Mouse (Mus musculus) thymus, adult 18-20 months (tissue): Measurements from ENCODE around the gene Cd2bp2.

Experiments
- DNase-seq, 2 experiments: peaks; one replicate each; pipeline ENCODE4 v3.0.0; 2022; ENCODE audit warnings: mixed read lengths in 2 of 2

Gene Cd2bp2

DNA sequence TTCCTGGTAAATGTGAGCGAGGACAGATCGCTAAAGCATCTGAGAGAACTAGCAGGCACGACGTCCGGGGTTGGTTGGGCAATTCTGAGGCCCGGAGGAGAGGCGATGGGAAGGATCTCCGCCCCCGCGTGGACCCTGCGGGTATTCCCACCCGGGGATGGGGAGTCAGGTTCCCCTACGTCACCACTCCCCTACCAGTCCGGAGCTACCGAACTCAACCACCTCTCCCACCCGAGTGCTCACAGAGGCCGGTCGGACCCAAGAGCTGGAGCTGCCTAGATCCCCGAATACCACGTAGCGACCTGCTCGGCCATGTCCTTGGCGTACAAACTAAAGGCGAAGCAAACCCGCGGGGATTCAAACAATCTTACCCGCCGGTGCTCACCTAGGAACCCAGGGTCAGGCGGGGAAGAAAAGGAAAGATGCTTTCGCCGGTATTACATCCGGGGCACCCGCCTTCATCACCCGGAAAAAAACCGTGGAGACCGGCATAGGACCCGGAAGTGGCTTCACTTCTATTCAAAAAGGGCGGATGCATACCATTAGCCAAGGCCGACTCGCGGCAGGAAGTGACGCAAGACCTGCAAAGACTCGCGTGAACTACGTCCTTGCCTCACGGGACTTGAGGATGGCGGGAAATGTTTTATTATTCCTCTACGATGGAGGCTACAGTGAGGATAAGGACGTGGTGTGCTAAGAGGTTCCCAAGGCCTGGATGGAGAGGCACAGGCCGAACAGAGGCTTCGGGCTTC is at the start of gene Cd2bp2:
Cd2bp2 (minus strand) TSS at position 507 of the 752 bp plus-strand sequence.
- DNase-seq: peak; percentile 89 to 95

DNA sequence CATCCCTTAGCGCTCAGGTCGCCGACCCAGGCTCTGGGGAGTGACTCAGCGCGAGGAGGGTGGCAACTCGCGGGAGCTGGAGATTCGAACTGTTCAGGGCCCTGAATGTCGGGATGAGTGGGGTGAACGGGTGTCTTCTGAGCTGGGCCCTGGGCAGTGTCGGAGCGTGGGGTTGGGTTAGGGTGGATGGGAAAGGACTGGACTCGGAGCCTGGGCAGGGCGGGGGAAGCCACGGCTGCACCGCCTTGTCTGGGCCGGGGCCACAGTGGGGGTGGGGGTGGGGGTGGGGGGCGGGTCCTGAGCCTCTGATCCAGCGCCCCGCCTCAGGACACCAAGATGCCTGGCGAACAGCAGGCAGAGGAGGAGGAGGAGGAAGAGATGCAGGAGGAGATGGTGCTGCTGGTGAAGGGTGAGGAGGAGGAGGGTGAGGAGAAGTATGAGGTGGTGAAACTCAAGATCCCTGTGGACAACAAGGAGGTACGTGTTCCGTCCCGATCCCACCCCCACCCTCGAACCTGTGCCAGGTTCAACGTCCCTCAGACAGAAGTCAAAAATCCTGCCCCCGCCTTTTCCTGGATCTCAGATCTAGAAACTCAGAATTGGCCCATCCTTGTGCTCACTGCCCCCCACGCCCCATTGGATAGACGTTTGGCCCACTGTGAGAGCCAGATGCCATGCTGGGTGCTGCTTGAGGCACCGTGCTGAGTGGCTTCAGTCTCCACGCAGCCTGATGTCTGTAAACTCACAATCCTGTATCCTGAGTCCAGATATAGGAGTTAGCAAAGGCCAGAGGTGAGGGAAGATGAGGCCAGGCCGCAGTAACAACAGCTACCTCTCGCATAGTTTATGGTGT is 49.0 kb upstream of the Cd2bp2 start:
- no peak for DNase-seq

DNA sequence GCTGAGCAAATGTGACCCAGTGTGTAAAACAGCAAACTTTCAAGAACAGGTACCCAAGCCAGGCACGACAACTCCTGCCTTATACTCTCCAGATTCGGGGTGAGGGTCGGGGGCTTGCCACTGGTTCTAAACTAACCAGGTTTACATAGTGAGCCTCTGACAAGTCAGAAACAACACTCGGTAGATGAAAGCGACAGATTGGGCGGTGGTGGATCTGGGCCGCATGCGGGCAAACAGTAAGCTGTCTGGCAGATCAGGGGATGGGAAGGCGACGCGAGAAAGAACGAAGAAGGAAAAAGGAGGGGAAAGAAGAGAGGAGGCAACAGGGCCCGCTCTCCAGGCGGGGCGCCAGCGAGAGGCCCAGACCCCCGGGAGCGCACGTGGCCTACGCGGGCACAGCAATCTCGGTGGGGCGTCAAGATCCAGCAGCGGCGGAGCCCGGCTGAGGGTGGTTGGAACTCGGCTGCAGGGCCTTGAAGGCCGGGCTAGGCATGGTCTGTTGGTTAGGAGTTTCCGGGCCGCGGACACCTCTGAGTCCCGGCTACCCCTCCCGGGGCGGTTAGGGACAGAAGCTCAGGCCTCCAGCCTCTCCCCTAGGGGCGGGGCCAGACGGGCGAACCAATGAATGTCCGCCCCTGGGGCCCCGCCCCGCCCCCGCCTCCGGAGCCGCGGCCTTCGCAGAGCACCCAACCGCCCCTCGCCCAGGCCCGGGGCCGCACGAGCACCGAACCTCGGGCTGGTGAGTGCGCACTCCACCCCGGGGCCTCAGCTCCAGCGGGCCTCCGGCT is 48.2 kb upstream of the Cd2bp2 start, which contains the start of gene Zfp771:
Zfp771 (plus strand) TSS at position 405 of the 788 bp plus-strand sequence.
- peak; percentile 86 to 88 for DNase-seq

DNA sequence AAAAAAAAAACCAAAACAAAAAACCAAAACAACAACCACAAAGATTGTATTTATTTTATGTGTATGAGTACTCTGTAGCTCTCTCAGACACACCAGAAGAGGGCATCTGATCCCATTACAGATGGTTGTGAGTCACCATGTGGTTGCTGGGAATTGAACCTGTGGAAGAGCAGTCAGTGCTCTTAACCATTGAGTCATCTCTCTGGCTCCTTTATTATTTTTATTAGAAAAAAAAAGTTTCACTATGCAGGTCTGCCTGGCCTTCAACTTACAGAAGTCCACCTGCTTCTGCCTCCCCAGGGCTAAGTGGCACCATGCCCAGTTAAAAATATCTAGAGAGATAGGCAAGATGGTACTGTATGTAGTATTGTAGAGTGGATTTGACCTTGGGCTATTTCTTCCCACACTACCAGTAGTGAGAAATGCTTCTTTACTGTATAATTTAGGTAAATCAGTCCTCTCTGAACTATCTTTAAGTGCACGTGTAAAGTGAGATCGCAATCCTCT is 47.6 kb upstream of the Cd2bp2 start:
- no peak for DNase-seq

DNA sequence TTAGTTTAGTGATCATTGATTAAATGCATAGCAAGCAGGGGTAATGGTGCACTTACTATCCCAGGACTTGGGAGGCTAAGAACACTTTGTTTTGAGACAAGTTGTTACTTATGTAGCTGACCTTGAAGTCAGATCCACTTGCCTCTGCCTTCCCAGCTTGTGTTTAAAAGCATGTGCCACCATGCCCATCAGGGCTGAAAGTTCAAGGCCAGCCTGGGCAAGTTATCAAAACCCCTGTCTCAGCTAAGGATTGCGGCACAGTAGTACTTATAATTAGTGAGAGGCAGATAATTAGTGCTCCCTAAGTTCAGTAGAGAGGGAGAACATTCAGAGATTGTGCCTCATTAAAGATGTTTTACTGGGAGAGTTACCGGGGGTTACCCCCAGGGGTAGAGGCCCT is 38.9 kb upstream of the Cd2bp2 start:
- DNase-seq: no peak

DNA sequence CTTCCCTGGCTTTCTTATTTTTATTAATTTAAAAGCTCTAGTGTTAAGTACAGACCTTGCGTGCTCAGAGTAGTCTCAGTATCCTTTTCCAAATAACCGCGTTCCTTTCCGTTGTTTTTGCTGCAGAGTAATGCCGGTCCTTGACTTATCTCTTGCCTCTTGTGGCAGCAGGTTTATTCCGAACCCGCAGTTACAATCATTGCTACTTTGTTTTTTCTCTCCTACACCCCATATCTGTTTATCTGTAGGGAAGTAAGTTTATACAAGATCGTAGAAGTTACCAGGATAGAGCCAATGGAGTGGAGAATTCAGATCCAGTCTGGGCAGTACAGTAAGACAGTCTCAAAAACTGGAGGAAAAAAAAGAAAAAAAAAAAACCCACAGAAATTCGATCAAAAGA is 37.9 kb upstream of the Cd2bp2 start:
- DNase-seq: no peak

DNA sequence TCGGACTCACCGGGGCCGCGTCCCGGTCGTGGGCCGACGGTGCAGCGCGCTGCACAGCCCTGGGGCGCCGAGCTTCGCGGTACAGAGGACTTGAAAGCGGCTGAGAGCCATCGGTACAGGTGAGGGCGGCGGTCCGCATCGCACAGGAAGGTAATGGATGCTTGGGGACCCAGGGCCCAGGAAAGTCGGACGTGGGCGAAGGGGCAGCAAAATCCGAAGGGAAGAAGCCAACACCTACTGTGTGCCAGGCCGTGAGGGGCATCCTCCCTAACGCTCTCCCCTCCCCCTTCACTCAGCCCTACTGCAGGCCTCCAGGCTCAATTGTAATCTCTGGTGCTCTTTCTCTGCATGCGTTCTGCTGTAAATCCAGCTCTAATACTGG is 37.5 kb upstream of the Cd2bp2 start:
- no peak for DNase-seq

DNA sequence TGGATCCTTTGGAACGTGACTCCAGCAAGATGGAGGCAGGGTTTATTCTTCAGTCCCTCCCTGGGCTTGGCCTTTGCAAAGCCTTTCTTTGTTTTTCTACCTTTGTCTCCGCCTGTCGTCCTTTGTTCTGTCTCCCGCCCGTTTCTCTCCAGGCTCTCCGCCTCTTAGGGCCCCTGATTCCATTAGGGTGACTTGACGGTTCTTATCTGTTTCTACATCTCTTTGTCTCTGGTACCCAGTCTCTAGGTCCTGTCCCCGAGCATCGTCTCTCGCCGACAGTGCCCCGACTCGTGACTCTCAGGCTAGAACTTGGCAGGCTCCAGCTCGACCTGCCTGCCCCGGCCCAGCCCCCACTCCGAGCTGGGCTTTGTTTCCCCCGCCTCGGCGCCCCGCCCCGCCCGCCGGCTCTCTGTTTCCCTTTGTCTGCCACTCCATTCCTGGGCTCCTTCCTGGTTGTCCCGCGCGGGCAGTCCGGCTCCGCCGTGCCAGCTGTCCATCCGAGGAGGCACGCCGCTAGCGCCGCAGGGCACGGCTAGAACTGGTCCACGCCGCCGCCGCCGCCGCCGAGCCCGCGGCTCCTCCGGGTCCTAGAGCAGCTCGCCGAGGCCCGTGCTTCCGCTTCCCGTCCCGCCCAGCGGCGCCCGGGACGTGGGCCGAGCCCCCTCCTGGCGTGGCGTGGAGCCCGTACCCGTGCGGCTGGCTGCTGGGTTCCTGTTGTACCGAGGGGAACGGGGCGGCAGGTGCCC is 36.9 kb upstream of the Cd2bp2 start, which contains the start of the genes Zfp553 and Sept1:
Zfp553 (plus strand) TSS at position 440 of the 746 bp plus-strand sequence.
Sept1 (minus strand) TSS at position 509 of the 746 bp plus-strand sequence.
- DNase-seq: peak; percentile 76 to 82

DNA sequence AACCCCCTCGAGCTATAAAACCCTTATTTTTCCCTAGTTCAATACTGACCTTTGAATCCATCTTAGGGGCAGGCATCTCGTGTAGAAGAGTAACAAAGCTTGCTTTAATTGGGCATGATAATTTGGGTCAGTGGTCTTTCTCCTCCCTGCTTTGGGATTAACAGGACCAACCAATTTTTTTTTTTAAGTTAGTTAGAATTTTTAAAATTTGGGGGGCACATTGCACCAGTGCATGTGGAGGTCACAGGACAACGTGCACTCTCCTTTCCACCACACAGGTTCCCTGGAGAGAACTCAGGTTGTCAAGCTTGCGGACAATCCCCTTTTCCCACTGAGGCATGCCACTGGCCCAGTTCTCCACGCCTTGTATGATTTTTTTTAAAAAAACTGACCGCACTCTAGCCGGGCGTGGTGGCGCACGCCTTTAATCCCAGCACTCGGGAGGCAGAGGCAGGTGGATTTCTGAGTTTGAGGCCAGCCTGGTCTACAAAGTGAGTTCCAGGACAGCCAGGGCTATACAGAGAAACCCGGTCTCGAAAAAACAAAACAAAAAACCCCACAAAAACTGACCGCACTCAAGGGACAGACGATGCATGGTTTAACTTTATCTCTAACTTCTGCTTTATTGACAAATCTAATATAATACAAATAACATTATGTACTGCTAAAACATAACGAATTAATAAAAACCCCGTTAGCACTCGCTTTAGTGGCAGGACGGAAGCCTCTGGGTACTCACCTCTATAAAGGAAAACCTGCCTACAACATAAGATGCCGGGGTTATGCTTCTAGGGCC is 36.2 kb upstream of the Cd2bp2 start:
- DNase-seq: no peak

DNA sequence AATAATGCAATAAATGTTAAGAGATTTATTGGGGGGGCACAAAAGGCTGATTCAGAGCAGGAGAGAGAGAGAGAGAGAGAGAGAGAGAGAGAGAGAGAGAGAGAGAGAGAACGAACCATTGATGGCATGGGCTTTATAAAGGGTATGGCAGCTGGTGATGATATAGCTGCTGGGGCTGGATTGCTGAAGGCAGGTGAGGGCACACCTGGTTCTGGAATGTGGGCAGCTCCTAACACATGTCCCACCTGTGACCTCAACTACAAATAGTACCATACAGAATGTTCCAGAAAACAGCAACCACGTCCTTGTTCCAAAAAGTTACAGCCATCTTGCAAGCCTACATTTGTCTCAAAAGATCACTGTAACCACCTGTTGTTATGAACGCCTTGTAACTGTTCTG is 35.5 kb upstream of the Cd2bp2 start:
- DNase-seq: no peak

DNA sequence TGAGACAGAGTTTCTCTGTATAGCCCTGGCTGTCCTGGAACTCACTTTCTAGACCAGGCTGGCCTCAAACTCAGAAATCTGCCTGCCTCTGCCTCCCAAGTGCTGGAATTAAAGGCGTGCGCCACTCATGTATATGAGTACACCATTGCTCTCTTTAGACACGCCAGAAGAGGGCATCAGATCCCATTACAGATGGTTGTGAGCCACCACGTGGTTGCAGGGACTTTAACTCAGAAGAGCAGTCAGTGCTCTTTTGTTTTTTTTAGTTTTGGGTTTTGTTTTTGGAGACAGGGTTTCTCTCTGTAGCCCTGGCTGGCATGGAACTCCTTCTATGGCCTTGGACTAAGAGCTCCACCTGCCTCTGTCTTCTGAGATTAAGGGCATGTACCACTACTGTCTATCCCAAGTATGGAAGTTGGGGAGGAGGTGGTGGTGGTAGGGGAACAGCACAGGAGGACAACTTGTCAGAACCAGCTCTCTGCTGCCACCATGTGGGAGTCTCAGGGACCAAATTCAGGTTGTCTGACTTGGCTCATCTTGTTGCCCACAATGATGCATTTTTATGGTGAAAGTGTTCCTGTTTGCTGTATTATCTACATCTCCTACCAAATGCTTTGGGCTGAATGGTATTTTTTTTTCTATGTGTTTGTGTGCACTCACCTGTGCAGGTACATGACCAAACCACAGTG is 32.9 kb upstream of the Cd2bp2 start:
- DNase-seq: peak; percentile 69 to 80

DNA sequence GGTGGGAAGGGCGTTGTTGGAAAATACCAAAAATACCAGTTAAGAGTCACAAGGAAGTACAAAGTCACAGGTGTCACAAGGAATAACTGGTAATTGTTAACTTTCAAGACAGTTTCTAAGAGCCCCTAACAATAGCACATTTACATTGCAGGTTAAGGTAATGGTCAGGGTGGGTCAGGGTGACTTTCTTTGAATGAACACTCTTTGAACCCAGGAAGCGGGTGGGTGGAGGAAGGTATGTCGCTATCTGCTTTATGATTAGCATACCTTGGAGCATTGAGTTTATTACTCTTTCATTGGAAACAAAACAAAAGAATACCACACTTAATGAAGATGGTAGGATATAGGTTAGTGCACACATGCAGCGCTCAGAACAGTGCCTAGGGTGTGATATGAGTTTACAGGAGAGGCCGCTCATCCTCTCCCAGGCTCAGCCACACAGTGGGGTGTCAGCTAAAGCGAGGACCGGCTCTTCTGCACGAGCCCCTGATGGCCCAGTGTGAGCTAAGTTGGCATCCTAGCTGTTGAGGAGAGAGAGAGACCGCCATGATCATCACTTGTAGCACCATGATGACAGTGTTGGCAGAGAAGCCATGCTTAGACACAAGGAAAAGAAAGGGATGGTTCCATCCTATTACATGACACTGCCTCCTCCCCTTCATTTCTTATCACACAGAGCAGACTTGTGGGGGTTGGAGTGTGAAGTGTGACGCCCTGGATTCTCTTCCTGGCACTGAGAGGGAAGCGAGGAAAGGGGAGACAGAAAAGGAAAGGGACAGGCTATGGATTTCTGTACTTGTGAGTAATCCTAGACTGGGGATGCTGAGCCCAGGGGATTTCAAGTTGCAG is 29.5 kb upstream of the Cd2bp2 start:
- no peak for DNase-seq

DNA sequence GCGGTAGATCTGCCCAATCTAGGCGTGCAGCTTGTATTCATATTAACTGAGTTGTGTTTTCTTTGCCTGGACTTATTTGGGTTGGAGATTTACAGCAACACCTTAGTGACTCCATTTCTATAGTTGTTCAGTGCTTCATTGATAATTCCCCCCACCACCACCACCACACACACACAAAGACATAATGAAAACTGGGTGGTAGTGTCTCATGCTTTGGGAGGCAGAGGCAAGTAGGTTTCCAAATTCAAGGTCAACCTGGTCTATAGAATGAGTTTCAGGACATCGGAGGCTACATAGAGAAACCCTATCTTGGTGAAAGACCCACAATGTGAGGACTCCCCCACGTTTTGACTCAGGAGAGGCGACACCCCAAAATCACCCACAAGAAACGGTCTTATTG is 28.8 kb upstream of the Cd2bp2 start:
- DNase-seq: no peak

DNA sequence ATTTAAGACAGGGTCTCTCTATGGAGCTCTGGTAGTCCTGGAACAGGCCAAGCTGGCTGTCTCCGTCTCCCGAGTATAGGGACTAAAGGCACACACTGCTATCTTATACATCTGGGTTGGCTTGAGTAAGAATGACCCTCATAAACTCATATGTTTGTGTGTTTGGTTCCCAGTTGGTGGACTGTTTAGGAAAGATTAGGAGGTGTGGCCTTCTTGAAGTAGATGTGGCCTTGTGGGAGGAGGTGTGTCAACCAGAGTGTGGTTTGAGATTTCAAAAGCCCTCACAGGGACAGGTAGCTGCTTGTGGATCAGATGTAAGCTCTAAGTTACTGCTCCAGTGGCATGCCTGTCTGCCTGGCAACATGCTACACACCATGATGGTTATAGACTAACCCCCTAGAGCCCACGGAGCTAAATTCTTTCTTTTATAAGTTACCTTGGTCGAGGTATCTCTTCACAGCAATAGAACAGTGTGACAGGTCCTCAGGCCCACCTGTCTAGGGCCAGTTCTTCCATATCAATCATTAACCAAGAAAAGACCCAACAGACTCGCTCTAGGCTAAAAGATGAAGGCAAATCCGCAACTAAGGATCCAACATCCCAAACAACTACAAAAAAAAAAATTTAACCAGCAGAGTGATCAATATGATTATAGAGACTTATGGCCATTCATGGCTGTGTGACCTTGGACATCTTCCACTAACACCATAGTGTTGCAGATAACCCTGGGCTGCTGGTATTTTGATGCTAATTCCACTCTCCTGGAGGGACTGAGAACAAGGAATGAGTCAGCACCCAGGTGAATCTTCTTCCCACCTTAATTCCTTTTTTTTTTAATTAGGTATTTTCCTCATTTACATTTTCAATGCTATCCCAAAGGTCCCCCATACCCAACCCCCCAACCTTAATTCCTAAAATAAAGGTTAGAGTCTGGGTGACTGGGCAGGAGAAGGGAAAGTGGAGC is 27.9 kb upstream of the Cd2bp2 start:
- no peak for DNase-seq

DNA sequence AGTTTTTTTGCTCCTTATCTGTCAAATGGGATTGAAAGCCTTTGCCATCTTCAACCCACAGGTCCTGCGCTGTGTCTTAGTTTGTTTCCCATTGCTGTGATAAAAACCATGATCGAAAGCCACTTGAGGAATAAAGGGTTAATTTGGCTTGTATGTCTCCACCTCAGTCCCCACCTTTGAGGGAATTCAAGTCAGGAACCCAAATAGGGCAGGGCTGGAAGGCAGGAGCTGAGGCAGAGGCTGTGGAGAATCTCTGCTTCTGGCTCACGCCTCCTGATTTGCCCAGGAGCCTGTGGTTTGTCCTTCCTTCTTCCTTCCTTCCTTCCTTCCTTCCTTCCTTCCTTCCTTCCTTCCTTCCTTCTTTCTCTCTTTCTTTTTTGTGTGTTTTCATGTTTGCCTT is 27.3 kb upstream of the Cd2bp2 start:
- no peak for DNase-seq

DNA sequence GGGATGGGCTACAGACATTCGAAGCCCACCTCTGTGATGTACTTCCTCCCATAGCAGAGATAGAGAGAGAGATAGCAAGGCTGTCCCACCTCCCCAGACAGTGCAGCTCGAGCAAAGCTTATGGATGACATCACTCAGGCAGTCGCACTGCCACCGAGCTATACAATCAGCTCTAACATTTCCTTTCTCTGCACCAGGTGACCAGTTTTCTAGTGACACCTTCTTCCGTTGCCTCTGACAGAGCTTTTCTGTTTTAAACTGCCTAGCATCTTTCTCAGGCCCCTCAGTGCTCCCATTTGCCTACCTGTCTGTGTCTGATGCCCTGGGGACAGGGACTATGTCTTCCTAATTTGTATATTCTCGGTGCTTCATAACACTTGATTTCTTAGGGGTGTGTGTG is 24.6 kb upstream of the Cd2bp2 start:
- DNase-seq: no peak

DNA sequence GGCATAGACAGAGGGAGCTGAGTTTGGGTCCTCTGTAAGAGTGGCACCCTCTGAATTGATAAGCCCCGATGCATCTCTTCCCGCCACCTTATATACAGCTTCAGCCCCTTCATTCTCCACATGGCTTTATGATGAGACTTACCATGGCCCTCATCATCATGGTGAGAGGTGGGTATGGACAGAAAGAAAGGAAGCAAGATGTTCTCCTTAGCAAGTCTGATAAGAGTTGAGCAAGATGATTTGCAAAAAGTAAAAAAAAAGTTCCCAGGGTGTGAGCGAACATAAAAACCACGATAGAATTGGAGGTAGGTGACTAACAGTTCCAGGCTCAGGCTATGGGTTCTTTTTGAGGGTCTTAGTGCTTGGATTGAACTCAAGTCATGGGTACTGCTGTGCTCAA is 22.8 kb upstream of the Cd2bp2 start:
- no peak for DNase-seq

DNA sequence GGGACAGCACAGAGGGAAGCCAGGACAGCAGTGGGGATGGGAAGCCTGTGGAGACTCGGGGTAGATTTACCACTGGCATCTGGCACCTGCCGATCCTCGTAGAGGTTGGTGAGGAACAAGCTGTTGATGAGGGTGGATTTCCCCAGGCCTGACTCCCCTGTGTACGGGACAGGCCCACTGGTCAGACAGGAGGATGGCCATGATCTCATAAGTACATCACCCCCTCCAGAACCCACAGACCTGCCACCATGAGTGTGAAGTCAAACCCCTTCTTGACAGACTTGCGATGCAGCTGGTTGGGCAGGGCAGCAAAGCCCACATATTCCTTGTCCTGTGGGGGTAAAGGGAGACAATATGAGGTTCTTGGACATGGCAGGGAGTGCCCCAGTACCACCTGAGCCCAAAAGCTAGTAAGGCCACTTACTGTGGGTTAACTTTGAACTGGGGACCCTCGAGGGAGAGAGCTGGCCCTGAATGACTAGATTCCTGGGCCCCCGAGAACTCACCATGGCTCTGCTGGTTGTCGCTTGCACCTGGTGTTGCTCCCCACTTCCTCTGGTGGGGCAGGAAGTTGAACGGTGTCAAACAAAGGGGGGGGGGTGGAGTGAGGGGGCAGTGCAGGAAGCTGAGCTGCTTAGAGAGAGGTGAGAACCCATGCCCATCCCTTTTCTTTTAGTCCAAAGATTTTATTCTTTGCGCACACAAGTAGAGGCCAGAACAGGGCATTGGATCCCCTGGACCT is 22.2 kb upstream of the Cd2bp2 start:
- peak; percentile 72 to 82 for DNase-seq
